Mouse (Mus musculus) midbrain, embryonic 15.5 days (tissue): ENCODE results near the gene Ist1. TPM values are rescaled to one million over a fixed set of nuclear protein-coding genes. Genes with fewer than 3 reads are reported as not detected.

Experiments used
- ATAC-seq: fragments of 200-750 bp; cut with Nextera tagmentation; replicated peaks from 2 replicates; pipeline ENCODE4 v1.8.0; 2017; ENCODE audit warnings: moderate TSS enrichment
- H3K27ac ChIP-seq: fragments of 300-500 bp; sonication (generic); 2 replicates; pipeline ENCODE4 v1.5.1; 2015; ENCODE audit warnings: mild to moderate bottlenecking, inconsistent platforms
- H3K27me3 ChIP-seq: fragments of 300-500 bp; sonication (generic); replicated peaks from 2 replicates; pipeline ENCODE4 v1.6.1; 2015; ENCODE audit warnings: inconsistent platforms
- H3K36me3 ChIP-seq: fragments of 300-500 bp; sonication (generic); replicated peaks from 2 replicates; pipeline ENCODE4 v1.6.1; 2015; ENCODE audit warnings: inconsistent platforms
- H3K4me1 ChIP-seq: fragments of 300-500 bp; sonication (generic); 2 replicates; pipeline ENCODE4 v1.6.1; 2015; ENCODE audit warnings: inconsistent platforms
- H3K4me2 ChIP-seq: fragments of 300-500 bp; sonication (generic); 2 replicates; pipeline ENCODE4 v1.6.1; 2015; ENCODE audit warnings: inconsistent platforms, mild to moderate bottlenecking, moderate library complexity
- H3K4me3 ChIP-seq: fragments of 300-500 bp; sonication (generic); 2 replicates; pipeline ENCODE4 v1.5.1; 2015; ENCODE audit warnings: mild to moderate bottlenecking, inconsistent platforms
- H3K9ac ChIP-seq: fragments of 300-500 bp; sonication (generic); 2 replicates; pipeline ENCODE4 v1.6.1; 2015; ENCODE audit warnings: mild to moderate bottlenecking, inconsistent platforms
- H3K9me3 ChIP-seq: fragments of 300-500 bp; sonication (generic); 2 replicates; pipeline ENCODE4 v1.6.1; 2016; ENCODE audit warnings: inconsistent platforms
- WGBS: fragments of 180-500 bp; shearing (Covaris S2); methylation state at CpG from one replicate; pipeline ENCODE4 v1.1.7; 2015; ENCODE audit warnings: mixed read lengths; 5-methylcytosine and 5-hydroxymethylcytosine counted together
- polyA plus RNA-seq: library from polyadenylated mRNA; unstranded; fragments of >200 nt; fragmentation: Nextera tagmentation; extraction: Ambion mirVana; gene quantifications from 2 replicates; pipeline ENCODE4 v1.2.1, GENCODE M21; 2015

Ist1 gene
- polyA plus RNA-seq, 1 experiment from 2014 or later, result 166 TPM

- Histone ChIP-seq H3K36me3 (no peaks in the 10 kb centered on the region), H3K9ac (no peak overlapping the region), H3K4me3 (no peak overlapping the region), H3K27me3 (no peaks in the 10 kb centered on the region), H3K4me2 (no peak overlapping the region), H3K27ac (no peak overlapping the region), H3K9me3 (no peaks in the 10 kb centered on the region), H3K4me1 (no peaks in the 10 kb centered on the region; the same call in 1 of the 2 replicates)
- WGBS, result 59% methylated on average over 5 of the region's 5 CpGs
- ATAC-seq, result no peak
Observed at GRCm38 (mm10) chr8:109632498-109632897, 60.6 kb downstream of the Ist1 start.

- no peak overlapping the region for H3K4me2 ChIP-seq
- H3K27ac ChIP-seq, result no peak overlapping the region
- H3K36me3 ChIP-seq, result no peaks in the 10 kb centered on the region
- H3K4me1 ChIP-seq, result no peaks in the 10 kb centered on the region; the same call in 1 of the 2 replicates
- no peak overlapping the region for H3K9ac ChIP-seq
- WGBS, result 78% methylated on average over 6 of the region's 6 CpGs
- no peaks in the 10 kb centered on the region for H3K27me3 ChIP-seq
- H3K4me3 ChIP-seq, result no peak overlapping the region
- H3K9me3 ChIP-seq, result no peaks in the 10 kb centered on the region
- no peak for ATAC-seq
Observed at GRCm38 (mm10) chr8:109628638-109629037, 64.4 kb downstream of the Ist1 start.

Other genes starting within 250 kb of the Ist1 start
- gene Pmfbp1, start 199.2 kb downstream of the Ist1 start, polyA plus RNA-seq, result 1.7 and 2.2 TPM in 2 replicates
- 19.2 and 20.7 TPM in 2 replicates for gene Dhx38, start 127.4 kb downstream of the Ist1 start, polyA plus RNA-seq
- 27.5 and 28.1 TPM in 2 replicates for gene Txnl4b, start 127.4 kb downstream of the Ist1 start, polyA plus RNA-seq
- gene Hp, start 114.1 kb downstream of the Ist1 start, polyA plus RNA-seq, result 0.49 and 0.79 TPM in 2 replicates
- gene Dhodh, start 84.6 kb downstream of the Ist1 start, polyA plus RNA-seq, result 32.2 and 33.3 TPM in 2 replicates
- gene Pkd1l3, start 78.7 kb downstream of the Ist1 start, polyA plus RNA-seq, result 0.03 and 0.27 TPM in 2 replicates
- 83.8 and 84.4 TPM in 2 replicates for gene Zfp821, start 12.3 kb upstream of the Ist1 start, polyA plus RNA-seq
- 3.5 and 4.1 TPM in 2 replicates for gene Atxn1l, start 44.5 kb upstream of the Ist1 start, polyA plus RNA-seq
- gene Ap1g1, start 85.3 kb upstream of the Ist1 start, polyA plus RNA-seq, result 48.0 and 52.9 TPM in 2 replicates
- 4.7 and 5.2 TPM in 2 replicates for gene Phlpp2, start 175.3 kb upstream of the Ist1 start, polyA plus RNA-seq